Mouse (Mus musculus) midbrain, embryonic 14.5 days (tissue): ENCODE results near the gene Camk2b. TPM values are rescaled to one million over a fixed set of nuclear protein-coding genes. Genes with fewer than 3 reads are reported as not detected.

ENCODE experiments used
- ATAC-seq: fragments of 200-750 bp; cut with Nextera tagmentation; 2 replicates; pipeline ENCODE4 v1.8.0; 2017; ENCODE audit warnings: moderate number of reproducible peaks, moderate library complexity; ENCODE audit not compliant: low FRiP score, low TSS enrichment
- DNase-seq: peaks from one replicate; pipeline ENCODE4 v3.0.0-alpha.2; 2015
- H3K27ac ChIP-seq: fragments of 300-500 bp; sonication (generic); replicated peaks from 2 replicates; pipeline ENCODE4 v1.5.1; 2014; ENCODE audit warnings: mild to moderate bottlenecking, low read depth, low read length, moderate library complexity
- H3K27me3 ChIP-seq: fragments of 300-500 bp; sonication (generic); 2 replicates; pipeline ENCODE4 v1.6.1; 2014; ENCODE audit warnings: low read length, control low read depth, mixed read lengths; ENCODE audit not compliant: control insufficient read depth, insufficient read depth
- H3K36me3 ChIP-seq: fragments of 300-500 bp; sonication (generic); 2 replicates; pipeline ENCODE4 v1.6.1; 2014; ENCODE audit warnings: low read length, control low read depth; ENCODE audit not compliant: control insufficient read depth, insufficient read depth
- H3K4me1 ChIP-seq: fragments of 300-500 bp; sonication (generic); 2 replicates; pipeline ENCODE4 v1.6.1; 2014; ENCODE audit warnings: mild to moderate bottlenecking, antibody characterized with exemption, low read length, control low read depth; ENCODE audit not compliant: control insufficient read depth, insufficient read depth
- H3K4me2 ChIP-seq: fragments of 300-500 bp; sonication (generic); 2 replicates; pipeline ENCODE4 v1.6.1; 2014; ENCODE audit warnings: mild to moderate bottlenecking, low read length, moderate library complexity
- H3K4me3 ChIP-seq: fragments of 300-500 bp; sonication (generic); replicated peaks from 2 replicates; pipeline ENCODE4 v1.5.1; 2014; ENCODE audit warnings: low read depth, low read length
- H3K9ac ChIP-seq: fragments of 300-500 bp; sonication (generic); replicated peaks from 2 replicates; pipeline ENCODE4 v1.6.1; 2014; ENCODE audit warnings: mild to moderate bottlenecking, low read length, moderate library complexity
- H3K9me3 ChIP-seq: fragments of 300-500 bp; sonication (generic); 2 replicates; pipeline ENCODE4 v1.6.1; 2016; ENCODE audit warnings: low read length, control low read depth, mixed read lengths; ENCODE audit not compliant: control insufficient read depth
- WGBS: fragments of 180-500 bp; shearing (Covaris S2); extraction: QIAGEN DNeasy Blood & Tissue Kit; methylation state at CpG from one replicate; pipeline ENCODE4 v1.1.7; 2014; 5-methylcytosine and 5-hydroxymethylcytosine counted together
- polyA plus RNA-seq: library from polyadenylated mRNA; unstranded; fragments of >200 nt; fragmentation: Nextera tagmentation; extraction: Ambion mirVana; gene quantifications from 2 replicates; pipeline ENCODE4 v1.2.1, GENCODE M21; 2014

The Camk2b gene
- polyA plus RNA-seq, 1 experiment from 2014 or later: 85.6 TPM

GRCm38 (mm10) chr11:5974053-5974452 lies 92.1 kb downstream of the Camk2b start:
- no peak overlapping the region for H3K4me3 ChIP-seq
- ATAC-seq (no peak), DNase-seq (no peak)
- H3K36me3 ChIP-seq: peaks cover 34% of the 10 kb centered on the region
- no peak overlapping the region for H3K9ac ChIP-seq
- H3K27ac ChIP-seq: no peak overlapping the region
- no peak overlapping the region for H3K4me2 ChIP-seq
- no peaks in the 10 kb centered on the region for H3K27me3 ChIP-seq
- H3K4me1 ChIP-seq: no peaks in the 10 kb centered on the region
- 83% methylated on average over 6 of the region's 6 CpGs for WGBS
- no peaks in the 10 kb centered on the region for H3K9me3 ChIP-seq

- no peak overlapping the region for H3K27ac ChIP-seq
- no peak overlapping the region for H3K4me2 ChIP-seq
- H3K4me3 ChIP-seq: no peak overlapping the region
- peaks cover 43% of the 10 kb centered on the region for H3K36me3 ChIP-seq
- no peaks in the 10 kb centered on the region for H3K4me1 ChIP-seq
- ATAC-seq (no peak), DNase-seq (no peak)
- WGBS: 50% methylated on average over 7 of the region's 7 CpGs
- no peaks in the 10 kb centered on the region for H3K9me3 ChIP-seq
- no peak overlapping the region for H3K9ac ChIP-seq
- no peaks in the 10 kb centered on the region for H3K27me3 ChIP-seq
Measured at GRCm38 (mm10) chr11:5973151-5973550, 93.0 kb downstream of the Camk2b start.

GRCm38 (mm10) chr11:5971202-5971601 lies 95.0 kb downstream of the Camk2b start:
- H3K9me3 ChIP-seq: no peaks in the 10 kb centered on the region
- ATAC-seq: no peak
- H3K4me3 ChIP-seq: no peak overlapping the region
- WGBS: 62% methylated on average over 7 of the region's 7 CpGs
- no peak overlapping the region for H3K4me2 ChIP-seq
- H3K36me3 ChIP-seq: peaks cover 62% of the 10 kb centered on the region
- DNase-seq: no peak
- H3K27ac ChIP-seq: no peak overlapping the region
- no peak overlapping the region for H3K9ac ChIP-seq
- no peaks in the 10 kb centered on the region for H3K27me3 ChIP-seq
- no peaks in the 10 kb centered on the region for H3K4me1 ChIP-seq

DNA sequence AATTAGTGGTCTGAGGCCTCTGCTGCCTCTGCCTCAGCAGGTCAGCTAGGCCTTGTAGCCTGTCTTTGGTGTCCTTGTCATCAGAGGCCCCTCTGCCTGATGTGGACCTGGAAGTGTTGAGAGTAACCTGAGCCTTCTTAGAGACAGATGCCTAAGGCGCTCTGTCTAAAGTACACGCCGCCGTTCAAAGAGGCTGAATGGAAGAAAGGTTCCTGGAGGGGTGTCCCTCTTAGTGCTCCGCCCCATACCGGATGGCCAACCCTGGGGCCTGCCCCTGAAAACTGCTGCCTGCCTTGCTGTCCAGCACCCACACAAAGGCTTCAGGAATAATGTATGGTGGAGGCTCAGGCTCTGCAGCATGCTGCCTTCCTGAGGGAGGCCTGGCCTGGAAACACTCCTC lies 97.9 kb downstream of the Camk2b start:
- H3K4me2 ChIP-seq: no peak overlapping the region
- no peak overlapping the region for H3K4me3 ChIP-seq
- H3K9ac ChIP-seq: no peak overlapping the region
- ATAC-seq (no peak), DNase-seq (no peak)
- WGBS: 85% methylated on average over 6 of the region's 6 CpGs
- no peaks in the 10 kb centered on the region for H3K9me3 ChIP-seq
- H3K4me1 ChIP-seq: no peaks in the 10 kb centered on the region
- H3K36me3 ChIP-seq: peaks cover 90% of the 10 kb centered on the region
- H3K27ac ChIP-seq: no peak overlapping the region
- H3K27me3 ChIP-seq: no peaks in the 10 kb centered on the region

- Histone ChIP-seq H3K36me3 (peaks cover 95% of the 10 kb centered on the region), H3K27me3 (no peaks in the 10 kb centered on the region), H3K4me2 (no peak overlapping the region), H3K9me3 (no peaks in the 10 kb centered on the region), H3K4me3 (no peak overlapping the region), H3K27ac (no peak overlapping the region), H3K4me1 (no peaks in the 10 kb centered on the region), H3K9ac (no peak overlapping the region)
- DNase-seq (no peak), ATAC-seq (no peak)
- 95% methylated on average over 3 of the region's 3 CpGs for WGBS
Measured at GRCm38 (mm10) chr11:5966751-5967150, 99.4 kb downstream of the Camk2b start.

DNA sequence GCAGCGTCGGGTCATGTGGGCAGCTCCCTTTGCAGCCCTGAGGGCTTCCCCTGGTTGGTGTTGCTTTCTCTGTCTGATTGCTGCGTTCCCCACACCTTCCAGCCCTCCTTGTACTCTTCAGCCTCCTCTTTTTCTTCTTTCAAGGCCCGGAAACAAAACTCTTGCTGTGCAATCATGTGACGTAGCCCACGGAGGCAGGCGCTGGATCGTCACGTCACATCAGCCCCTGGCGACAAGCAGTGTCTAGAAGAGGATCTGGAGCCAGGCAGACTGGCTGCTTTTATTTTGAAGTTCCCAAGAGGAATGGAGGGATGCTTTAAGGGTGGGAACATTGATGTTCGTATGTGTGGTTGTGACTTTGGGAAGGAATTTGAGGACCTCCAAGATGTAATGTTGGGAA lies 100.3 kb downstream of the Camk2b start:
- whole genome bisulfite sequencing: 84% methylated on average over 11 of the region's 11 CpGs
- H3K36me3 ChIP-seq: peaks cover 96% of the 10 kb centered on the region

GRCm38 (mm10) chr11:5960051-5960450 lies 106.1 kb downstream of the Camk2b start:
- ATAC-seq (no peak), DNase-seq (no peak)
- peaks cover 50% of the 10 kb centered on the region for H3K36me3 ChIP-seq
- WGBS: 69% methylated on average over 2 of the region's 2 CpGs
- no peaks in the 10 kb centered on the region for H3K9me3 ChIP-seq
- H3K4me3 ChIP-seq: no peak overlapping the region
- no peak overlapping the region for H3K27ac ChIP-seq
- no peaks in the 10 kb centered on the region for H3K27me3 ChIP-seq
- no peak overlapping the region for H3K9ac ChIP-seq
- H3K4me1 ChIP-seq: peaks cover 10% of the 10 kb centered on the region
- H3K4me2 ChIP-seq: no peak overlapping the region

More for the DNA sequence above, 100.3 kb downstream of the Camk2b start:
- no peak for DNase-seq
- Histone ChIP-seq H3K4me2 (no peak overlapping the region), H3K4me1 (no peaks in the 10 kb centered on the region), H3K27ac (no peak overlapping the region), H3K27me3 (no peaks in the 10 kb centered on the region), H3K4me3 (no peak overlapping the region), H3K9ac (no peak overlapping the region), H3K9me3 (no peaks in the 10 kb centered on the region)
- no peak for ATAC-seq

DNA sequence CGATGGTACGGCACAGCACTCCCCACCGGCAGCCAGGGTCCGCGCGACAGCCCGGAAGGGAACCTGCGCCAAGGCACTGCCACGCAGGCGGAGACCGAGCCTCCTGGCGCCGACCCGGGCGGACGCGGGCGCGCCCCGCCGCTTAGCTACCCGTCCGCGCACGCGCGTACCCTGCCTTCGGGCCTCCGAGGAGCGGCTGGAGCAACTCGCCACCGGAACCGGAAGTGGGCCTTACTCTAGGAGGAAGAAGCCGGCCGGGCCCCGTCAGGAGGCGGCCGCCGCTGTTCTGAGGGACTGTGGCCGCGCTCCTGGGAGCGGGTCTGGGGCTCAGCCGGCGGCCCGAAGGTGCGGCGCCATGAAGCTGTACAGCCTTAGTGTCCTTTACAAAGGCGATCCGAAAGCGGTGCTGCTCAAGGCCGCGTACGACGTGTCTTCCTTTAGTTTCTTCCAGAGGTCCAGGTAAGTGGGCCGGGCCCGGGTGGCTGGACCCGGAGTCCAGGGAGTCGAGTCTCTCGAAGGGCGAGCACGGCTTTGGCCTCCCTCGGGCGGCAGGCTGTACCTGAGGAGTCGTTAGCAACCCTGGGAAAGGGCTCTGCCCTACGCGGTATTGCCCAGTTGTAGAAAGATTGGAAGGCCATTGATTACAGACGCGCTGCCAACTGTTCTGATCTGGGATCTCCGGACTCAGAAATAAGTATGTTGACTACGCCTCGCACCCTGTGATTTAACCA lies 110.5 kb downstream of the Camk2b start, which contains the start of gene Ykt6:
TSS of gene Ykt6 (plus strand) at position 148 of the 731 bp plus-strand sequence.
- DNase-seq: peak; percentile 99
- under 1% methylated on average over 71 of the region's 71 CpGs for WGBS
- Histone ChIP-seq H3K9ac (peak within 1 kb of the TSS; percentile 92), H3K9me3 (no peaks in the 10 kb centered on the region), H3K36me3 (peaks cover 8% of the 10 kb centered on the region), H3K4me2 (peak within 1 kb of the TSS; percentile 88), H3K27ac (peak within 1 kb of the TSS; percentile 92), H3K4me3 (peak within 1 kb of the TSS; percentile 90), H3K4me1 (peaks cover 13% of the 10 kb centered on the region), H3K27me3 (no peaks in the 10 kb centered on the region)
- peak; percentile 94 for ATAC-seq

DNA sequence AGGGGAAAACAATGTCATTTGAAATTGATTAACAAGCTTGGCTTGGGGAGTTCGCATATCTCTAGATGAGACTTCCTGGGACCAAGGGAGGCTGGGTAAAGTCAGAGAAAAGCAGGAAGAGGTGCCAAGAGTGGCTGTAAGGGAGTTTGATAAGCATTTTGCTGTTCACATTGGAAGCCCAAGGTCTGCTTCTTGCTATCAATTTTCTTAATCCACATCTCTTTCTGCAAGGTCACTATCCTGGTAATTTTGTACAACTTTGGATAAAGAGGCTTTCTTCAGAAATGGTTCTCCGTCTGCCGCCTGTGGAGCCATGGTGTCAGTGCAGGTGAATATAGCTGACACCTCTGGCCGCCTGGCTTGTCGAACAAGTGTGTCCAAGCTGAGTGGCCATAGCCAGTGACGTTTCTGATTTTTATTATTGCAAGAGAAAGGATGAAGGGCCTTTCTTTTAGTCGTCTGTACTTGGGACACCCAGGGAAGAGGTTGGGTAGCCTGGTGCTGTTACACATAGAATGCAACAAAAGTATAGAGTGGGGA lies 111.1 kb downstream of the Camk2b start:
- peak overlapping the region; percentile 92 for H3K9ac ChIP-seq
- H3K4me1 ChIP-seq: peaks cover 13% of the 10 kb centered on the region
- H3K4me2 ChIP-seq: peak overlapping the region; percentile 88
- DNase-seq (peak; percentile 76), ATAC-seq (peak; percentile 81; the same call in 1 of the 2 replicates)
- H3K36me3 ChIP-seq: 0 out of 2 replicates have a peak, but pooled peaks cover 1% of the 10 kb centered on the region
- H3K9me3 ChIP-seq: no peaks in the 10 kb centered on the region
- peak overlapping the region; percentile 92 for H3K27ac ChIP-seq
- H3K4me3 ChIP-seq: peak overlapping the region; percentile 90
- 11% methylated on average over 7 of the region's 7 CpGs for WGBS
- H3K27me3 ChIP-seq: no peaks in the 10 kb centered on the region
